ENCODE assay signal across 27 mouse cellular contexts in the genomic region with DNA sequence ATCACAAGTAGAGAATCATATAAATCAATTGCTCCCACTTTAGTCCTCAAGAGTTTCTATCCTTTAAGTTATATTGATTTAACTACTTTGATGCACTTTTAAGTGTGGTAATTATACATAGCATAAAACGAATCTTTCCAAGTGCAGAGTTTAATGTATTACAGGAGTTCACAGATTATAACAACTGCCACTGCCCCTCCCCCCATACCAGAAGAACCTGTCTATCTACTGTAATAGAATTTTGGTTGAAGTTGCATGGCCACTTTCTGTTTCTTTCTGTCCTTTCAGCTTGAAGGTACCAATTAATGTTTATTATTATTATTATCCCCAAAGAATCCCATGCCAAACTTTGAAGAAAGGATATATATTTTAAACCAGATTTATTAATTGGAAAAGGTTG. TPM values are rescaled to one million over a fixed set of nuclear protein-coding genes. Genes with fewer than 3 reads are reported as not detected.
A peak's percentile ranks its signal among the peaks of the same experiment; 100 is the strongest.
DNase-seq lines count a peak whose midpoint lies in the region; ATAC-seq and TF ChIP-seq lines count a peak whose summit lies in the region.
"Had no signal": no experiment of that assay in that cellular context is flagged by ENCODE, and none has a peak within 500 bp of the region (broad histone marks: within the 10 kb centered on the region; RNA-seq: fewer than 3 reads in every experiment).

No protein-coding gene starts in this region.

- WGBS in kidney, adult 2 months: 42% methylated on average over 1 of the region's 1 CpGs
- WGBS in lung, postnatal 0 days: 39% methylated on average over 1 of the region's 1 CpGs
- WGBS in large intestine, adult 2 months: 29% methylated on average over 1 of the region's 1 CpGs

- H3K4me2 ChIP-seq in lung, postnatal 0 days (replicated peaks; ENCODE audit: low read depth, low read length): no peak overlapping the region
- H3K4me2 ChIP-seq: forebrain, embryonic 12.5 days; heart, embryonic 12.5 days; hindbrain, embryonic 13.5 days; lung, embryonic 15.5 days; midbrain, embryonic 11.5 days had no signal

- H3K4me3 ChIP-seq in kidney, adult 2 months (ENCODE audit: insufficient read depth, low read depth, low read length): no peak overlapping the region
- H3K4me3 ChIP-seq in lung, postnatal 0 days (ENCODE audit: low read depth, low read length): no peak overlapping the region
- H3K4me3 ChIP-seq: forebrain, embryonic 12.5 days; heart, adult 2 months; heart, embryonic 12.5 days; hindbrain, embryonic 13.5 days; lung, embryonic 15.5 days had no signal

- no peak for TF ChIP-seq POLR2A in kidney, adult 2 months (IDR thresholded peaks at IDR 0.05; ENCODE audit: low read depth, low read length)

- TF ChIP-seq EP300 in lung, postnatal 0 days (IDR thresholded peaks at IDR 0.05): no peak

- peak; percentile 17 for DNase-seq in kidney, adult 2 months
- no peak for DNase-seq in kidney, adult 11 months
- peak; percentile 6 to 20 for DNase-seq in kidney, postnatal 4 days
- no peak for DNase-seq in kidney, adult 18-20 months
- peak; percentile 26 for DNase-seq in lung, postnatal 36 days
- DNase-seq in lung, postnatal 0 days (ENCODE audit: low spot score): no peak
- DNase-seq in large intestine, adult 2 months (ENCODE audit: low read depth, low spot score): peak; percentile 14
- DNase-seq: adrenal gland, adult 8-10 months; cerebellum, adult 2 months; cerebellum, postnatal 14 days; forebrain, postnatal 0 days; heart, adult 2 months; heart, postnatal 4 days; layer of hippocampus, postnatal 36 days; left cerebral cortex, postnatal 4 days; liver; right cerebral cortex, adult 18-20 months; spleen, adult 18-20 months; thymus, postnatal 14 days had no signal

- no peaks in the 10 kb centered on the region for H3K4me1 ChIP-seq in kidney, adult 2 months (ENCODE audit: control insufficient read depth, insufficient read depth, low read length)
- H3K4me1 ChIP-seq in lung, postnatal 0 days (ENCODE audit: insufficient read depth, low read depth, low read length): no peaks in the 10 kb centered on the region
- H3K4me1 ChIP-seq: hindbrain, embryonic 13.5 days; lung, embryonic 15.5 days had no signal

- H3K36me3 ChIP-seq in kidney, adult 2 months (ENCODE audit: control insufficient read depth, insufficient read depth, low read length): no peaks in the 10 kb centered on the region
- H3K36me3 ChIP-seq in lung, postnatal 0 days (ENCODE audit: insufficient read depth, low read length): no peaks in the 10 kb centered on the region
- H3K36me3 ChIP-seq: forebrain, embryonic 12.5 days; G1E; heart, embryonic 12.5 days; hindbrain, embryonic 13.5 days; lung, embryonic 15.5 days had no signal

- H3K27me3 ChIP-seq in kidney, adult 2 months (replicated peaks; ENCODE audit: control insufficient read depth, insufficient read depth, low read length): no peaks in the 10 kb centered on the region
- H3K27me3 ChIP-seq in lung, postnatal 0 days (replicated peaks; ENCODE audit: insufficient read depth, low read length): no peaks in the 10 kb centered on the region
- H3K27me3 ChIP-seq: forebrain, embryonic 12.5 days; heart, embryonic 12.5 days; hindbrain, embryonic 13.5 days; lung, embryonic 15.5 days had no signal

- no peak for TF ChIP-seq CTCF in kidney, adult 2 months (conservative IDR thresholded peaks at IDR 0.05; ENCODE audit: insufficient read depth, insufficient read length, low read depth, low read length)
- TF ChIP-seq CTCF in lung, postnatal 0 days (IDR thresholded peaks at IDR 0.05): no peak

- H3K9me3 ChIP-seq in lung, postnatal 0 days (ENCODE audit: low read length): no peaks in the 10 kb centered on the region
- H3K9me3 ChIP-seq: forebrain, embryonic 12.5 days; G1E; lung, embryonic 15.5 days had no signal

- ATAC-seq in lung, postnatal 0 days: no peak
- ATAC-seq: forebrain, postnatal 0 days; midbrain, embryonic 16.5 days had no signal

- no peak overlapping the region for H3K9ac ChIP-seq in lung, postnatal 0 days (replicated peaks; ENCODE audit: low read depth)
- H3K9ac ChIP-seq: forebrain, embryonic 12.5 days; forebrain, postnatal 0 days; heart, embryonic 12.5 days; hindbrain, embryonic 13.5 days; liver, embryonic 14.5 days; lung, embryonic 15.5 days had no signal

- no peak overlapping the region for H3K27ac ChIP-seq in kidney, adult 2 months (ENCODE audit: insufficient read depth, low read depth, low read length)
- no peak overlapping the region for H3K27ac ChIP-seq in lung, postnatal 0 days (ENCODE audit: low read length)
- H3K27ac ChIP-seq: forebrain, embryonic 12.5 days; heart, adult 2 months; hindbrain, embryonic 13.5 days; liver, embryonic 14.5 days; lung, embryonic 15.5 days had no signal

RNA-seq across cellular contexts. Expression of a gene that starts 51.9 kb away (rescaled TPM):
- polyA plus RNA-seq in kidney, adult 2 months (2012; rRNA removed): 4.2 and 5.1 TPM in 2 replicates
- 7.5 and 10.6 TPM in 2 replicates for polyA plus RNA-seq in lung, postnatal 0 days (2015; fragmentation: Nextera tagmentation; extraction: Ambion mirVana)
- 6.5 and 8.7 TPM in 2 replicates for polyA plus RNA-seq in large intestine, adult 2 months (2012; rRNA removed)
- polyA plus RNA-seq: G1E had no signal

Comparison
In these comparisons a context has a peak if more than half of its experiments do, and no peak if none do; other contexts are left out.
1. DNase-seq: peak in kidney, adult 2 months (single experiment), kidney, postnatal 4 days (2 of 2), lung, postnatal 36 days (single experiment) and large intestine, adult 2 months (single experiment); none in kidney, adult 11 months (single experiment), kidney, adult 18-20 months (single experiment) and lung, postnatal 0 days (single experiment).